Mouse (Mus musculus): ENCODE measurements around the gene Cnnm2.

Gene Cnnm2

DNA sequence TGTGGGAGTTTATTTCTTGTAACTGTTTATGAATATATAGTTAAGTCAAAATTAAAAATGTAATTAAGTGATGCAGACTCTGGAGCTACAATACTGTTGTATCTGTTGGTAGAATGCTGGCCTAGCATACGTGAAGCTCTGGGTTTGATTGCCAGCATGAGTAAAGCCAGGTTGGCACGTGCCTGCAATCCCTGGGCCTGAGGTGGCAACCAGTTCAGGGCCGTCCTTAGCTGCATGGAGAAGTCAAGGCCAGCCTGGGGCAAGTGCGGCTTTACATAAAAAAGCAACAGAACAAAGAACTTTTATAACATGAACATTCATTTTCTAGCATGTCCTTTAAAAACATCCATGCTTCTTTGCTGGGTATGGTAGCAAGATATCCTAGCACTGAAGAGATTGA is 79.6 kb downstream of the Cnnm2 start:
- DNase-seq (ENCODE audit: extremely low spot score, low read depth, low spot score), result no peak

DNA sequence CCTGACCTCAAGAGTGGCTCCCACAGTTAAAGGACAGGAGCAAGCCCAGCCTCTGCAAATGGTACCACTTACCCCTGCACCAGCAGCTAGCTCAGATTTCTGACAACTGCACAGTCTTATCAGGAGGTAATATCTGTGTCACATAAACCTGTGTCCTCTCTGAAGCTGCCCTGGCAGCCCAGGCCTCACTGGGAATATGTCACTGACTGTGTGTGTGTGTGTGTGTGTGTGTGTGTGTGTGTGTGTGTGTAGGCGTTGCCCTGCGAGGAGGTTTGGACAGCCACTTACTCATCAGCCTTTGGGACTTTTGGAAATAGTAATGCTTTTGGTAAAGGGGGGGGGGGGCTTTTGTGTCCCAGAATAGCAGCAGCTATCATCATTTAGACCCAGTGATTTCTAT is 81.6 kb downstream of the Cnnm2 start:
- no peak for DNase-seq (ENCODE audit: extremely low spot score, low read depth, low spot score)

DNA sequence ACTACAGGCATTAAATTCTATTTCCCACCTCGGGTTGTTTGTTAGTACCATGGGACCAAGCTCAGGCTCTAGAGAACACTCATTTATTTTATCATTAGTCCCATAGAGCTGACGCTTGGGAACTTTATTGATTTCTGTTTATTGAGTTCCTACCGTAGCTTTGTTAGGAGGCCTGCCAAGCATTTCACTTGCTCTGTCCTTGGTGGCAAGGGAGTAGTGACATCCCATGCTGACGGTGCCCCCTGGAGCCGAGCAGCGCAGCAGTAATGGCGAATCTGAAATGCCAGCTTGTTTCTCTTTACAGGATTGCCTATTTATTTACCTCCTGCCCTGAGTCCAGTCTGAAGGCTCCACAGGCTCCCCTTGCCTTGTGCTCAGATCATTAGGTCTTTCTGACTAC is 84.7 kb downstream of the Cnnm2 start:
- DNase-seq (ENCODE audit: extremely low spot score, low read depth, low spot score), result no peak

DNA sequence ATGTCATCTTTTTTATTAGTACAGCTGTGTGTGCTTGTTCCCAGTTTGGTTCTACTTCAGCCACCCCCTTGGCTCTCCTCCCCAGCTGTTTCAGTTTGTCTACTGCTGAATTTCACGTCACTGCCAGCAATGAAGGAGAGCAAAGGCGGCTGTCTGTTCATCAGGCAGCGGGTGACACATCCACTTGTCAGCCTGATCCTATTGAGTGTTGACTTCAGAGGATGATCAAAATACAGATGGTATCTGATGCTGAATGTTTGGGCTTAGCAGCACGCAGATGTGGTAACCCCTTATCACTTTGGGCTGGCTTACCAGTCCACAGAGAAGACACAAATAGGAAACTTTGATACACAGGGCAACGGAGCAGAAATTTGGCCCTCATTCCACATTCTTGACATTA is 85.1 kb downstream of the Cnnm2 start:
- DNase-seq (ENCODE audit: extremely low spot score, low read depth, low spot score), result no peak

DNA sequence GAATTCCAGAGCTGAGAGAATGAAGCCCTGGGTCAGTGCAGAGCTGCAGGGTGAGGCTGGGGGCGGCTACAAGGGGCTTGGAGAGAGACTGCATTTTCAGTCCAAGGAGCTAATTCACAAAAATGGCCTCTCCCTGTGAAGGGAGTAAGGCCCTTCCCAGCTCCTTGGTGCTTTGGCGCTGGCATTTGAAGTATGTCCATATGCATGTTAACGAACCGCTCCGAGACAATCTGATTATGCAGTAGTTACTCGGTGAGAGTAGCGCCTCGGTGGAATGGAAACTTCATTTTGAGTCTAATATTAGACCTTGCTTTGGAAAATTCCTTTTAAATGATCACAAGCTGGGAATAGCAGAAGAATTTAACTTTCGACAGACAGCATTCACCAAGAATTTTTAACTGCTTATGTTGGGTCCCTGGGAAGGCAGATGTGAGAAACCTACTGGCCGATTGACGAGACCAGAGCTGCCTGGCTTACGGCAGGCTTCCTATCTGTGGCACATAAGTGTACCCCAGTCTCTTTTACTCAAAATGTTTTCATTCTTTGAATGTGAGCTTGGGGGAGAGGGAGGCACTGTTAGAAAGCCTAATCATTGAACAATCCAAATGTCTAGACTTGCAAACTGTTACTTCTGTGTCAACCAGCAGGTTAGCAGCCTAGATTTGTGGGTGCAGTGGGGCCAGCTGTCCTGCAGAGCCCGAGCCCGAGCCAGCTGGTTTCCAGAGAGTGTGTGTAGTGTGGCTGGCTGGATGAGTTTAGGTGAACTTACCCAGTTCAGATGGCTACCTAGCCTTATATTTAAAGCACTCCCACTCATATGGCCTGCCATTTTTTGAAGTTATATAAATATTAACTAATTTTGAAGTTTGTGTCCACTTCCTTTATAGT is 87.2 kb downstream of the Cnnm2 start:
- DNase-seq (ENCODE audit: extremely low spot score, low read depth, low spot score), result no peak

DNA sequence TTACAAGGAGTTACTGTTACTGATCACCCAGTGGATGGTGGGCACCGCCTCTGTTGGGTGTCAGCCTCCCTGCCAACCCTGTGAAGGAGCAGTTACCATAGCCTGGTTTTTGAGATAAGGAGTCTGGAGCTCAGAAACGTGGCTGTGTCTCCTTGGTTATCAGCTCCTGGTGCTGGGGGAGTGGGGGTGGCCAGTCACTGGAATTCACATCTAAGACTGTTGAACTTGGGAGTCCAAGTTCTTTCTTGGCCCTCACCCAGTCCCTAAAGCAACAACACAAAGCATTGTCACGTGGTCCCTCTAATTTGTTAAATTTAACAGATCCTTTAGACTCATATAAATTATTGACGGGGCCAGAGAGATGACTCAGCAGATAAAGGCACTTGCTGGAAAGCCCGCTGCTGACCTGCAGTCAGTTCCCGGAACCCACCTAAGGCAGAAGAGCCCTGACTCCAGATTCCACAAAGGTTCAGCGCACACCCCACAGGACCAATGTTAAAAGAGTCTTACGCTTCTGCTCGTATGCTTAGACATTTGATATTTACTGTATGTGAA is 88.1 kb downstream of the Cnnm2 start:
- no peak for DNase-seq (ENCODE audit: extremely low spot score, low read depth, low spot score)

DNA sequence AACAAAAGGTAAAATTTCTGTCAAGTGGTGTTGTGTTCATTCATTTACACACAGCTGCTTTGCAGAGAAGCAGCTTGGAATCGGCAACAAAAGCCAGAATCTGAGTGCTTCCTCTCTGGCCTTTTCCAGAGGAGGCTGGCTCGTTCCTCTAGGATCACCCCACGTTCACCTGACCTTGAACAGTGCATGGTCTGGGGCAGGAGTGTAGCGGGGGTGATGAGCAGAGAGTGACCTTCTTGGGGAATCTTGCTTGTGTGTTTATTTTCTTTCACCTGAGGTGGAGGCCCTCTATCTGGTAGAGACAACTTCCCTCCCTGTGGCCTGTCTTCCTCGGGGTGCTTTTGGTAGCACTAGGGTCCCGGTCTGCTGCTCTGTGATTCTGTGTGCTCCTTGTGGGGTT is 94.8 kb downstream of the Cnnm2 start:
- DNase-seq (ENCODE audit: extremely low spot score, low read depth, low spot score), result no peak

DNA sequence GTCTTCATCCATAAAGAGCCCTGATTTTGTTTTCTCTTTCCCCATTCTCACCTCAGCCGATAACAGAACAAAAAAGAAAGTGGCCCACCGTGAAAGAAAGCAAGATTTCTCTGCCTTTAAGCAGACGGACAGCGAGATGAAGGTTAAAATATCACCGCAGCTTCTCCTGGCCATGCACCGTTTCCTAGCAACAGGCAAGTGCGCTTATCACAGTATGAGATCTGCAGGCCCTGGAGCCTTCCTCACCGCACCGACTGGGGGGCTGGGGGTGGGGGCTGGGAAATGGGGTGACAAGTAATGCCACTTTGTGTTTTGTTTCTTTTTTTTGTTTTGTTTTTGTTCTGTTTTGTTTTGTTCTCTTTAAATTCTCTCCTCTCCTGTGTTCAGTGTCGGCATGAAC is 95.4 kb downstream of the Cnnm2 start:
- no peak for DNase-seq (ENCODE audit: extremely low spot score, low read depth, low spot score)

DNA sequence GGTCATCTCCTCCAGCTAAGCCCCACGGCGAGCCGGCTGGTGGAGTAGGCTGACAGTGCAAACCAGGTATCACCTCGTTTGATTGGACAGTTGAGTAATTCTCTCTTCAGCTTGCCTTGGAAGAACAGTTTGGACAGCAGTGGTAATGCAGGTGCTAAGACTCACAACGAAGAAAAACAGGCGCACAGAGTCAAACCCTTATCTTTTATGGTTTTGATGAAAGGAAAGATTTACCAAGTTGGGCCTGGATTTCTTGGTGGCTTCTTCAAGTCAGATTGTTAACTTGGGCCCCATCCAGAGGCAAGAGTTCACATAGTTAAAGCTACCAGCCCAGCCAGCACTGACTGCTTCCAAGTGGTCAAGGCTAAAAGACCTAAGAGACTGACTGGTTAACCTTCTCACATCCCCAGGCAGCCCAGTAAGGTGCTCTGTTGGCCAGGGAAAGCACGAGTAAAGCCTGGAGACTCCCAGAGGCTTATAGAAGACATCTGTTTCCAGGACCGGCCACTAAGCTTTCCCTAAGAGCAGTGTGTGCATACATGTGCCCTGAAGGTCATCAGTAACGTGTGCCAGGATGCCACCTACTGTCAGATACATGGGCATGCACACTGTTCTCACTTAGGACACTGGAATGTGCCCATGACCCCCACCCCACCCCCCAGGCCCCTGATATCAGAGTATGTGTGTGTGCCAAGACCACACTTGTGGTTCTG is 96.0 kb downstream of the Cnnm2 start:
- no peak for DNase-seq (ENCODE audit: extremely low spot score, low read depth, low spot score)

DNA sequence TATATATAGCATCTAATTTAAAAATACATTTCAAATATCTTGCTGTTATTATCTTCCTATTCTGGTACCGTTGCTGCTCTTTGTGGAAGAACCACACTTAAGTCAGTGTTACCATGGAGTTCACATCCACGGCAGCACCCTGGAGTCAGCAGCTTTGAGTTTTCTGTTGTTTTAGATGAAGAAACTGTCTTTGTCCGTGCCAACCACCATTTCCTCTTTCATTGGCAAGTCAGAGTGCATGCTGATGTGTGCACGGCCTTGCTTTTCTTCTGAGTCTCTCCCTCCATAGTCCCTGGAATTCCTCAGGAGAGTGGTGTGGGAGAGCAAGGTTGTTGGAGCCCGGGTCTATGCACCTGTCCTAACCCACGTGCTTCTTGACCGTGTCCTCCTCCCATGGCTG is 96.8 kb downstream of the Cnnm2 start:
- DNase-seq (ENCODE audit: extremely low spot score, low read depth, low spot score), result no peak

DNA sequence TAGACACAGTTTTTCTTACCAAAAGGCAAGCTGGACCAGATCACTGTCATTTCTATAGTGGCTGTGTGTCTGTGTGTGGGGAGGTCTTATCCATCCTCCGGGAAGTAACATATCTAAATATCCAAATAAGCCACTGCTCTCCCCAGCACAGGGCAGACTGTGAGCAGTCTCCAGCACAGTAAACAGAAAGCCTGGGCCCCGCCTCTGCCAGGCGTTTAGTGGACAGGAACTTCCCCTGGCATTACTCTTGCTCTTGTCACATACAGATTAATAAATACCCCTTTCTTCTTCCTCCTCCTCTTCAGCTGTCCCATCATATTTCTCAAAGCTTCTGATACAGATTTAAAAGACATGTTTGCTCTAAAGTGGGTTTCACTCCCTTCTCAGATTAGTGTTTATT is 101.2 kb downstream of the Cnnm2 start:
- no peak for DNase-seq (ENCODE audit: extremely low spot score, low read depth, low spot score)

DNA sequence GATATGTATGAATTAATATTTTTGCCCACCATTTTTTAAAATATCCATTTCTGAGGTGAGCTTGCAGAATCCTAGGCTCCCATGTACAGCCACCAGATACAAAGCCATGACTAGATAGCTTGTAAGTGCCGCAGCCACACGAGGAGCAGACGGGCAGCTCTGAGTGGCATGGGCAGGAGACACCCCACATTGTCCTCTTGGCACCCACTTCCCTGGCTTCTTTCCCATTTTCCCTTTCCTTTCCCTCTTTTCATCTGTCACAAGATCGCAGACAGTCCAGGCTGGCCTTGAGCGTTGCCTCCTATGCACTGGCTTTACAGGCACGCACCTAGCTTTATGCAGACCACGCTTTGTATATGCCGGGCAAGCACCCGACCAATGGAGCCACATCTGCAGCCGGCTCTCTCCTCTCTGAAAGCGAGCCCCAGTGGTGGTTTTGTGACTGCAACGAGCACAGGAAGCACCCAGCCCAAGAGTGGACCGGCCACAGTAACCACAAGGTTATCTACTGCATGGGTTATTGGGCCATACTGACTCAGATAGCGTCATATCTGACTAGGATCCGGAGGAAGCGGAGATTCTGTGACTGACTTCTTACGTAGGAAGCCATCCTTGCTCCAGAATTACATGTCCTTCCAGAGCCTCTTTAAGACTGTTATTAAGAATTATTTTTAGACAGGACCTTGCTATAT is 102.0 kb downstream of the Cnnm2 start:
- no peak for DNase-seq (ENCODE audit: extremely low spot score, low read depth, low spot score)

DNA sequence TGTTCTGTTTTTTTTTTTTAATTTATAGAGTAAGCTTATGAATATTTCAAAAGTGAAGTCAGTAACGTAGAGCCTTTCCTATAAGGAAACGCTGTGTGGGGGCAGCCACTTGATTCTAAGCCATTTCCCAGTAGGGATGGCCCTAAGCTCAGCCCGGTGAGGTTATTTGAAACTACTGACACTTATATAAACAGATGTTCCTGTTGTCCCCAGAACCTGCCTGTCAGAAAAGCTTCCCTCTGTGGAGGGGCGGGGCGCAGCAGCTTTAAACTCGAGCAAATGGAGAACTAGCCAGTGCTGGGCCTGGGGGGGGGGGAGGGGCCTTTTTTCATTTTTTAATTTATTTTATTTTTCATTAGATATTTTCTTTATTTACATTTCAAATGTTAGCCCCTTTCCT is 102.7 kb downstream of the Cnnm2 start:
- no peak for DNase-seq (ENCODE audit: extremely low spot score, low read depth, low spot score)

DNA sequence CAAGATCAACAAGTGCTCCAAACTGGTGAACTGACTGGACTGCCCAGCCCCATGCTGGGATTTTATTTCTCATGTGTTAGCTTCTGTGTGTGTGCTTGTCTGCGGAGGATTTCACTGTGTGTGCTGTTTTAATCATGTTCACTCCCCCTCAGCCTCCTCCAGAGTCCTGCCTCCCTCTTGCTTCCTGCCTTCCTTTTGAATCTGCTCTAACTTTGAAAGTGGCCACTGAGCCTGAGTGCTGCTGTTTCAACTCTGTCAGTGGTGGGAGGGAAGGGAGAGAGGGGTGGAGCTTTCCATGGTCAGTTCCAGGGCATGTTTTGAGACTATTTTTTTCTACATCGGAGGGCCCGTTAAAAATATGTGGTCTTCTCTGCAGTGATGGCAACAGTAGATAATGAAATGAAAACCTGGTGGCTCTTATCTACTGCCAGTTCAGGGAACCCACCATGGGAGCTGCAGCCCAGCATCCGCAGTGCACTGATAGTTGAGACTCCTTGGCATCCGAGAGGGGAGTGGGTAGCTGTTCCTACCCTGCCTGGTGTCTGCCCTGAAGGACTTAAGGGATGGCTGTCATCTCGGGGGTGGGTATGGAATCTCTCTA is 103.4 kb downstream of the Cnnm2 start:
- DNase-seq (ENCODE audit: extremely low spot score, low read depth, low spot score), result no peak

DNA sequence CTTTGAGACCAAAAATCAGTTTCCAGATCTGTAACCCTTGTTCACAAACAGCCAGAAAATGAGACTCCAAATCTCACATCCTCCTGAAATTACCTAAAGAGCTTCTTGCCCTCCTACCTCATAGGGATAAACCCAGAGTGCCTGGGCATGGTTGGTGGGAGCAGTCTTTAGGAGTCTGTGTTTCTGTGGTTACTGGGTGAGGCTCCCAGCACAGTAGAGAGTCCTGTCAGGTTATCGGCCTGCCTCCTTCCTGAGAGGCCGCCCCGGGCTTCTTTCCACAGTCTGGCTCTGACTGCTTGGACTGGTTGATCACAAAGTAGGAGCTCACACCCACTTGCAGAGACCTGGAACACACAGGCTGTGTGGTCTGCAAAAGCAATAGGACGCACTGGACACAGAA is 104.0 kb downstream of the Cnnm2 start:
- DNase-seq (ENCODE audit: extremely low spot score, low read depth, low spot score), result no peak

DNA sequence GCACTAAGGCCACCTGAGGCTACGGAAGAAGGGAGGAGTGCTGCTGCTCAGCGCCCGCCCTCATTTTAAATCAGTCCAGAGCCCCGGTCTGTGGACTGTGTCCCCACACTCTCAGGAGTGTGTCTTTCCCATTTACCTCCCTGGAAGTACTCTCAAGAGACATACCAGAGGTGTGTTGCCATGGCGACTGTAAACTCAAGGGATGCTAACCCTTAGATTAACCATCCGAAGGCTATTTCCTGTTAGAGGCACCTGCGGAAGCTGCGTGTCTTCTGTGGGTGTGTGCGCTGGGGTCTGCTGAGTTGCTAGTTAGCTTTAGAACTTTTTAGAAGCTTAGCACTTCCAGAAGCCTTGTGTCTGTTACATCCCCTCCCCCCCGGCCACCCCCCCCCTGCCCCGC is 107.7 kb downstream of the Cnnm2 start:
- no peak for DNase-seq (ENCODE audit: extremely low spot score, low read depth, low spot score)

DNA sequence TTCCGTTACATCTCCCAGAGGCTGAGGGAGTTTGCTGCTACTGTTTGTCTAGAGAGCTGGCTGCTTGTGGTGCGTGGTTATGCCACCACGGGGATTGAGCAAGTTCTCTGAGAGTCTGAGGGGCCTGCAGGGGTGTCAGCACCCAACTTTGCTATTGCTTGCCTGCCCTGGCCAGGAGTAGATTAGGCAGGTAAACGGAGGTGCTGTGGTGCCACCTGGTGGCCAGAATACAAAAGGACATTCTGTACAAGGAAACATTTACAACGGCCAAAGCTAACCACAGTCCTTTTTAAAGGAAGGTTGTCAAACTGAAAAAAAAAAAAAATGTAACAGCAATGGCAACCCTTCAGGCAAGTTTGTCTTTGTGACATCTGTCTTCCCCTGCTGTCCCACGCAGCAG is 108.1 kb downstream of the Cnnm2 start:
- DNase-seq (ENCODE audit: extremely low spot score, low read depth, low spot score), result peak; percentile 62

DNA sequence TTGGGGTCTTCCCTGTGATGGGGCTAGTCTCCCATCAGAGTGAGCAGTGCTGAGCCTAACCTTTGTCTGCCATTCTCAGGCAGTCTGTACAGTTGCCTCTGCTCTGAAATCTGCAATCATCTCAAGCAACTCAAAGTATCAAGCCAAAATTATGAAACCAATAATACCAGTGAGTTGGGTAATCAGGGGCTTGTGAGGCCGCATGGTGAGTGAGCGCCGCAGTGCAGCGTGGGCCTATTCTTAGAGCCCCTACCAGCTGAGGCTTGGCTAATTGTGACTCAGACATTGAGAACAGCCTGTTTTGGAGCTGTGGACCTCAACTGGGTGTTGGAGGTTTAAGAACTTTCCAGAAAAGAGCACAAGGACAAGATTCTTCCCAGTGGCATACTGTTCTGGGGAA is 109.7 kb downstream of the Cnnm2 start:
- DNase-seq (ENCODE audit: extremely low spot score, low read depth, low spot score), result no peak

DNA sequence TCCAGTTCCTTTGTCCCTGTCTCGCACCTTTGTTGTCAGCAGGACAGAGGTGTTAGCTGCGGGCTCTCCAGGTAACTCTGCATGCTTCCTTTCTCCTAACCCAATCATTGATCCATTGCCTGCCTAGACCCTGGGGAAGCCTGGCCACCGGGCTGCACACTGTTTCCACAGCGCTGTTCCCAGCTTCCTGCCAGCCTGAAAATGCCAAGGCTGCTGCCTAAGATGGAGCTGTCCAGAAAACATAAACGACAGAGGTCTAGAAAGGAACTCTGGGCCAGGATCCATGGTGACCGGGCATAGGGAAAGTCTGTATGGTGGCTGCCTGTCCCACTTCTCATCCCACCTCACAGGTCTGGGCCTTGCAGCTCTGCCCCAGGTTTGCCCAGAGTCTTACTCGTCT is 110.3 kb downstream of the Cnnm2 start:
- no peak for DNase-seq (ENCODE audit: extremely low spot score, low read depth, low spot score)

DNA sequence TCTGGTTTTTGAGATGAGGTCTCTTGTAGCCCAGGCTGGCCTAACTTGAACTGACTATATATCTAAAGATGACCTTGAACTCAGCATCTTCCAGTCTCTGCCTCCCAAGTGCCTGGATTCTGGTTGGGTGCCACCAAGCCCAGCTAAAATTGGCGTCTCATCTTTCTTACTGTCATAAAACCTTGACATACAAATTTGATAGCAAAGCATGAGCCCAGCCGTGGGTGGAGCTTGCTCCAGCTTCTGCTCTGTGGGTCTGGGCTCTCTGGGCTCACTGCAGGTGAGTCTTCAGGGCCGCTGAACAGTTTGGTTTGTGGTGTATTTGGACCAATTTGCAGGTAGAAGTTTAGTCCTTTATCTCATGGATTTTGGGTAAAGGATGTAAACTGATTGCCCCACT is 112.5 kb downstream of the Cnnm2 start:
- no peak for DNase-seq (ENCODE audit: extremely low spot score, low read depth, low spot score)

DNA sequence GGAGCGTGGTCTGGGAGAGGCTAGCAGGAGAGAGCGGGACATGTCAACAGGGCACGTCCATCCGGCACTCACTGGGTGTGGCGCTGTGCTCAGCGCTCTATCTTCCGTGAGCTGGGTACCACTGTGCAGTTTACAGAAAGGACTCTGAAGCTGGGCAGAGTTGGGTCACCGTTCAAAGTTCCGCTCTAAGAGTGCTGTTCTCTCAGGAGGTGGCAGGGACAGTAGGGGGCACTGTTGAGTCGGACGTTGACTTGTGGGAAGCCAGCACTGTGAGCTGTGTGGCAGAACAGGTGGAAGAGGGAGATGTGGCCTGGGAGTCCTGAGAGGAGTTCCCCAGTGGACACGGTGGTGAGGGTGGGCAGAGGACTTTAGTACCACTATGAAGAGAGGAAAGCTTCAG is 114.4 kb downstream of the Cnnm2 start:
- peak; percentile 53 for DNase-seq (ENCODE audit: extremely low spot score, low read depth, low spot score)
